Mouse (Mus musculus) heart, postnatal 0 days (tissue): ENCODE measurements around the gene Cgnl1. TPM values are rescaled to one million over a fixed set of nuclear protein-coding genes. Genes with fewer than 3 reads are reported as not detected.
"Not testable (repeated sequence)": the region's sequence is repeated elsewhere in the genome, so short reads cannot be mapped to it uniquely, and the experiment has no call there.

Experiments
- ATAC-seq: fragments of 200-750 bp; cut with Nextera tagmentation; 2 replicates; pipeline ENCODE4 v1.8.0; 2017; ENCODE audit warnings: low read depth, moderate number of reproducible peaks, moderate library complexity; ENCODE audit not compliant: insufficient read depth
- DNase-seq: peaks from one replicate; pipeline ENCODE4 v3.0.0-alpha.2; 2016; ENCODE audit warnings: low spot score
- H3K27ac ChIP-seq: fragments of 300-500 bp; sonication (generic); 2 replicates; pipeline ENCODE4 v1.5.1; 2014; ENCODE audit warnings: low read depth, mild to moderate bottlenecking
- H3K27me3 ChIP-seq: fragments of 300-500 bp; sonication (generic); 2 replicates; pipeline ENCODE4 v1.6.1; 2014; ENCODE audit warnings: low read length, mixed read lengths; ENCODE audit not compliant: control insufficient read depth, insufficient read depth
- H3K36me3 ChIP-seq: fragments of 300-500 bp; sonication (generic); replicated peaks from 2 replicates; pipeline ENCODE4 v1.6.1; 2014; ENCODE audit warnings: low read length, mixed read lengths; ENCODE audit not compliant: control insufficient read depth, insufficient read depth
- H3K4me1 ChIP-seq: fragments of 300-500 bp; sonication (generic); 2 replicates; pipeline ENCODE4 v1.6.1; 2014; ENCODE audit warnings: antibody characterized with exemption; ENCODE audit not compliant: control insufficient read depth, insufficient read depth
- H3K4me2 ChIP-seq: fragments of 300-500 bp; sonication (generic); 2 replicates; pipeline ENCODE4 v1.6.1; 2014; ENCODE audit warnings: low read depth, mild to moderate bottlenecking, low read length, moderate library complexity
- H3K4me3 ChIP-seq: fragments of 300-500 bp; sonication (generic); 2 replicates; pipeline ENCODE4 v1.5.1; 2014; ENCODE audit warnings: low read depth, low read length
- H3K9ac ChIP-seq: fragments of 300-500 bp; sonication (generic); replicated peaks from 2 replicates; pipeline ENCODE4 v1.6.1; 2014; ENCODE audit warnings: low read depth, low read length, mixed read lengths
- H3K9me3 ChIP-seq: fragments of 300-500 bp; sonication (generic); replicated peaks from 2 replicates; pipeline ENCODE4 v1.6.1; 2016; ENCODE audit warnings: low read length; ENCODE audit not compliant: control insufficient read depth
- CTCF ChIP-seq: IDR thresholded peaks from 2 replicates; pipeline ENCODE4 v1.5.1; 2016; ENCODE audit warnings: antibody characterized with exemption, control low read depth, low read depth
- EP300 ChIP-seq: IDR thresholded peaks from 2 replicates; pipeline ENCODE4 v1.6.1; 2016; ENCODE audit warnings: antibody characterized with exemption, low read depth
- WGBS: fragments of 180-500 bp; shearing (Covaris S2); extraction: QIAGEN DNeasy Blood & Tissue Kit; methylation state at CpG from one replicate; pipeline ENCODE4 v1.1.7; 2014; 5-methylcytosine and 5-hydroxymethylcytosine counted together
- polyA plus RNA-seq: library from polyadenylated mRNA; unstranded; fragments of >200 nt; fragmentation: Nextera tagmentation; extraction: Ambion mirVana; gene quantifications from 2 replicates; pipeline ENCODE4 v1.2.1, GENCODE M21; 2015
- total RNA-seq: library from RNA; depleted of rRNA; stranded (reverse); fragments of >200 nt; gene quantifications from 2 replicates; pipeline ENCODE4 v1.2.3, GENCODE M21; 2014; ENCODE audit warnings: low replicate concordance

Gene Cgnl1
- total and polyA plus RNA-seq, 2 experiments from 2014 or later: 20.0 to 20.6 TPM

GRCm38 (mm10) chr9:71623871-71624569 is 147.4 kb downstream of the Cgnl1 start:
- peak overlapping the region; percentile 80; the same call in 1 of the 2 replicates for H3K27ac ChIP-seq
- TF ChIP-seq EP300 (no peak), CTCF (peak; percentile 87)
- 0 out of 2 replicates have a peak, but pooled peaks cover 5% of the 10 kb centered on the region for H3K36me3 ChIP-seq
- no peaks in the 10 kb centered on the region for H3K27me3 ChIP-seq
- no peaks in the 10 kb centered on the region for H3K9me3 ChIP-seq
- DNase-seq (peak; percentile 83), ATAC-seq (peak; percentile 58; the same call in 1 of the 2 replicates)
- H3K4me2 ChIP-seq: no peak overlapping the region
- peaks cover 18% of the 10 kb centered on the region for H3K4me1 ChIP-seq
- 36% methylated on average over 4 of the region's 4 CpGs for WGBS
- no peak overlapping the region for H3K4me3 ChIP-seq
- H3K9ac ChIP-seq: no peak overlapping the region

DNA sequence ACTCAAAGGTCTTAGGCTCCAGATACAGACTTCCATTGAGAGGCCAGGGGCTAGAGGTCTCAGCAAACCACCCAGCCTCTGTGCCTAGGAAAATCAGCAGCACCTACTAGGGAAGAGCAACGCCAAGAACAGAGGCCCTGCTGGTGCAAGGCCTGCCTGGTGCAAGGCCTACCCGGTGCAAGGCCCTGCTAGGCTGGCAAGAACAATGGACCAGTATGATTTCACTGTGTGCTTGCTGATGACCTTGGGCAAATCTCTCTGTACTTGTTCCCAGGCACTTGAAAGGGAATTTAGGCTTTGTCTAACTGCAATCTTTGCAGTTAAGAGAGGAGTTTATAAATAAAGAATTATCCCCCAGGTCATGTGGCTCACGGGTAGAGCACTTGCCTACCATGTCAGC is 148.8 kb downstream of the Cgnl1 start:
- WGBS: 25% methylated on average over 3 of the region's 3 CpGs
- 0 out of 2 replicates have a peak, but pooled peaks cover 5% of the 10 kb centered on the region for H3K36me3 ChIP-seq
- H3K27me3 ChIP-seq: no peaks in the 10 kb centered on the region
- H3K4me3 ChIP-seq: no peak overlapping the region
- TF ChIP-seq EP300 (no peak), CTCF (no peak)
- no peak overlapping the region for H3K4me2 ChIP-seq
- H3K4me1 ChIP-seq: peaks cover 18% of the 10 kb centered on the region
- H3K9ac ChIP-seq: no peak overlapping the region
- peak overlapping the region; percentile 80 for H3K27ac ChIP-seq
- ATAC-seq (peak; percentile 68), DNase-seq (peak; percentile 45)
- H3K9me3 ChIP-seq: no peaks in the 10 kb centered on the region

GRCm38 (mm10) chr9:71621968-71622367 is 149.4 kb downstream of the Cgnl1 start:
- Histone ChIP-seq H3K9ac (no peak overlapping the region), H3K27ac (peak overlapping the region; percentile 80), H3K36me3 (0 out of 2 replicates have a peak, but pooled peaks cover 5% of the 10 kb centered on the region), H3K27me3 (no peaks in the 10 kb centered on the region), H3K4me3 (no peak overlapping the region), H3K9me3 (no peaks in the 10 kb centered on the region), H3K4me1 (peaks cover 18% of the 10 kb centered on the region), H3K4me2 (no peak overlapping the region)
- no peak for DNase-seq
- no peak for TF ChIP-seq EP300
- TF ChIP-seq CTCF: no peak
- 37% methylated on average over 4 of the region's 4 CpGs for WGBS
- 0 out of 2 replicates have a peak, but pooled peaks have one; percentile 7 for ATAC-seq

DNA sequence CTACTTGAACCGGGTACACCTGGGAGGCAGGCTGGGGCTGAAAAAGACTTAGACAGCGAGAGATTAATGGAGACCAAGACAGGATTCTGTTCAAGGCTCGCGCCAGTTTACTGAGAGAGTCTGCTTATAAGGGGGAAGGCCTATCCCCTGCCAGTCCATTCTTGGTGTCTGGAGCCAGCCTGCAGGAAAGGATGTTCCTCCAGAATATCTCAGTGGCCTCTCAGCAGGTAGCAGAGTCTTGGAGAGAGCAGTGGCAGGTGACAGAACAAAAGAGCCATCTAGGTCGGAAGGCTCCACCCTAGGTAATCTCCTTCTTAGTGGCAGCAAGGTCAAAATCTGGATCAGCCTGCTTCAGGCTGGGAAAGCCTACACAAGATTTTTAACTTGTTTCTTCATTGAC is 151.3 kb downstream of the Cgnl1 start:
- not testable (repeated sequence) for ATAC-seq

DNA sequence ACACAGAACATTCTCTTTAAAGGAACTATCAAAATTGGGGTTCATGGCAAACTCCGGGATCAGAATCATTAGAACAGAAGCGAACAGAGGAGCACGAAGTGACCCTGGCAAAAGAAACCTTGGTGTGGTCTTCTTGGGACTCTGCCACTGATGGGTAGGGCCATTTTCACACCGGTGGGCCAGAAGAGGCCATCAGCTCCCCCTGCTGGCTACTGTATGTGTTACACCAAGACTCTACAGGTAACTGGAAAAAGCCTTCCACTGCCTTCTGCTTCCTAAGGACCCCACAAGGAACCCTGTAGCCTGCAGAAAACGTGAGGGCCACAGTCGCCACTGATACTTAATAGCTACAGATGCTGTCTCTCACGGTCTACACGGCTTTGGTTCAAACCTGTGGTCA is 154.0 kb downstream of the Cgnl1 start:
- no peaks in the 10 kb centered on the region for H3K9me3 ChIP-seq
- TF ChIP-seq EP300: no peak
- TF ChIP-seq CTCF: peak; percentile 73
- DNase-seq (no peak), ATAC-seq (no peak)
- H3K36me3 ChIP-seq: no peaks in the 10 kb centered on the region
- H3K4me3 ChIP-seq: no peak overlapping the region
- no peak overlapping the region for H3K27ac ChIP-seq
- H3K4me2 ChIP-seq: no peak overlapping the region
- no peaks in the 10 kb centered on the region for H3K27me3 ChIP-seq
- WGBS: 44% methylated on average over 8 of the region's 8 CpGs
- H3K9ac ChIP-seq: no peak overlapping the region
- H3K4me1 ChIP-seq: peaks cover 12% of the 10 kb centered on the region; the same call in 1 of the 2 replicates

More for the DNA sequence above, 151.3 kb downstream of the Cgnl1 start:
- peaks cover 18% of the 10 kb centered on the region for H3K4me1 ChIP-seq
- not testable (repeated sequence) for H3K4me2 ChIP-seq, DNase-seq, H3K27ac ChIP-seq, H3K36me3 ChIP-seq, H3K9me3 ChIP-seq, H3K4me3 ChIP-seq, H3K9ac ChIP-seq, H3K27me3 ChIP-seq
- WGBS: 86% methylated on average over 5 of the region's 5 CpGs

GRCm38 (mm10) chr9:71616185-71616584 is 155.2 kb downstream of the Cgnl1 start:
- WGBS: 9% methylated on average over 3 of the region's 3 CpGs
- Histone ChIP-seq H3K4me3 (no peak overlapping the region), H3K4me1 (peaks cover 14% of the 10 kb centered on the region), H3K36me3 (no peaks in the 10 kb centered on the region), H3K9ac (no peak overlapping the region), H3K27ac (no peak overlapping the region), H3K9me3 (no peaks in the 10 kb centered on the region), H3K4me2 (no peak overlapping the region), H3K27me3 (no peaks in the 10 kb centered on the region)
- peak; percentile 86 for DNase-seq
- ATAC-seq: peak; percentile 66
- no peak for TF ChIP-seq EP300
- TF ChIP-seq CTCF: peak; percentile 93
